Mouse (Mus musculus): ENCODE measurements around the gene Qser1. TPM values are rescaled to one million over a fixed set of nuclear protein-coding genes. Genes with fewer than 3 reads are reported as not detected.
"Not testable (repeated sequence)": the region's sequence is repeated elsewhere in the genome, so short reads cannot be mapped to it uniquely, and the experiment has no call there.

Qser1 gene
- 10 to 100 TPM; 61.7 TPM for total RNA-seq (2021)
- long read RNA-seq, experiment 1, full-length matches to known transcripts: 2 of 26 reads
- long read RNA-seq, experiment 1, partial matches to known transcripts: 10 of 26 reads
- long read RNA-seq, experiment 1, other reads (novel, unspliced or antisense): 14 of 26 reads
- long read RNA-seq, experiment 2, partial matches to known transcripts: 6 of 19 reads
- long read RNA-seq, experiment 2, other reads (novel, unspliced or antisense): 13 of 19 reads

GRCm38 (mm10) chr2:104816371-104816827 lies at the start of gene Qser1:
Gene Qser1 (minus strand): TSS chr2:104816760.
- no peak for DNase-seq (ENCODE audit: low spot score)

- no peak for DNase-seq (ENCODE audit: low spot score)
Measured at GRCm38 (mm10) chr2:104864176-104864860, 47.8 kb upstream of the Qser1 start.

GRCm38 (mm10) chr2:104860426-104860825 lies 43.9 kb upstream of the Qser1 start:
- no peak for DNase-seq (ENCODE audit: low spot score)

- DNase-seq (ENCODE audit: low spot score): no peak
Measured at GRCm38 (mm10) chr2:104859060-104859459, 42.5 kb upstream of the Qser1 start.

GRCm38 (mm10) chr2:104858083-104858482 lies 41.5 kb upstream of the Qser1 start:
- DNase-seq (ENCODE audit: low spot score): not testable (repeated sequence)

GRCm38 (mm10) chr2:104856218-104856617 lies 39.7 kb upstream of the Qser1 start:
- DNase-seq (ENCODE audit: low spot score): no peak

- no peak for DNase-seq (ENCODE audit: low spot score)
Measured at GRCm38 (mm10) chr2:104855732-104856131, 39.2 kb upstream of the Qser1 start.

GRCm38 (mm10) chr2:104854836-104855235 lies 38.3 kb upstream of the Qser1 start:
- no peak for DNase-seq (ENCODE audit: low spot score)

GRCm38 (mm10) chr2:104852546-104852945 lies 36.0 kb upstream of the Qser1 start:
- no peak for DNase-seq (ENCODE audit: low spot score)

GRCm38 (mm10) chr2:104851686-104852085 lies 35.1 kb upstream of the Qser1 start:
- DNase-seq (ENCODE audit: low spot score): no peak

GRCm38 (mm10) chr2:104849991-104850359 lies 33.4 kb upstream of the Qser1 start:
- no peak for DNase-seq (ENCODE audit: low spot score)

- peak; percentile 18 for DNase-seq (ENCODE audit: low spot score)
Measured at GRCm38 (mm10) chr2:104849276-104849990, 32.9 kb upstream of the Qser1 start, which contains the start of gene Prrg4. Gene Prrg4 (minus strand): TSS chr2:104849876.

GRCm38 (mm10) chr2:104848235-104849161 lies 31.9 kb upstream of the Qser1 start:
- DNase-seq (ENCODE audit: low spot score): no peak

GRCm38 (mm10) chr2:104847645-104848044 lies 31.1 kb upstream of the Qser1 start:
- no peak for DNase-seq (ENCODE audit: low spot score)

- DNase-seq (ENCODE audit: low spot score): no peak
Measured at GRCm38 (mm10) chr2:104846638-104847414, 30.3 kb upstream of the Qser1 start.

- DNase-seq (ENCODE audit: low spot score): no peak
Measured at GRCm38 (mm10) chr2:104842559-104842958, 26.0 kb upstream of the Qser1 start.

GRCm38 (mm10) chr2:104841736-104842135 lies 25.2 kb upstream of the Qser1 start:
- no peak for DNase-seq (ENCODE audit: low spot score)

- DNase-seq (ENCODE audit: low spot score): no peak
Measured at GRCm38 (mm10) chr2:104840974-104841373, 24.4 kb upstream of the Qser1 start.

- DNase-seq (ENCODE audit: low spot score): no peak
Measured at GRCm38 (mm10) chr2:104832486-104832885, 15.9 kb upstream of the Qser1 start.

- no peak for DNase-seq (ENCODE audit: low spot score)
Measured at GRCm38 (mm10) chr2:104826191-104826590, 9.6 kb upstream of the Qser1 start.

Data from gastrocnemius, adult 18-20 months (tissue).